Mouse (Mus musculus): ENCODE measurements around the gene Akirin1. TPM values are rescaled to one million over a fixed set of nuclear protein-coding genes. Genes with fewer than 3 reads are reported as not detected.

The Akirin1 gene
- 79.8 and 82.1 TPM in 2 replicates for polyA plus RNA-seq (2015; fragmentation: Nextera tagmentation; extraction: Ambion mirVana)

DNA sequence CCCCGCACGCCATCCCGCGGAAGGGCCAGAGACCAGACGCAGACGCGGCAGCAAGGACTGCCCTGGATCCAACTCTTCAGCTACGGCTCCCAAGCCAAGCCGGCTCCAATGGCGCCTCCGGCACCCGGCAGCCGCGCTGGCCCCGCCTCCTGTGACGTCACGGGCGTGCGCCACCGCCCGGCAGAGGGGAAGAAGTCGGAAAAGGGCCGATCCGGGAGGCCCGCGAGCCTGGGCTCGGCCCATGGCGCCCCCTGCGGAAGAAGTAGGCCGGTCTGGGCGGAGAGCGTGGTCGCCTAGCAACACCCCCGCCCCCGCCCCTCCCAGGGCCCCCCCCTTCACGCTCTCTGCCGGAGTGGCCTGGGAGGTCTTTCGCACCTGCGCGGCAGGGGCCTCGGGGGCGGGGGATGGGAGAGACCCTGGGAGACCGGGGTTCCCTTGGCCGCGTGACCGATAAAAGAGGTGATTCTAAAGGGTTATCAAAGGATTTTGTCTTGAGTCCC, at the start of gene Akirin1:
TSS of gene Akirin1 (minus strand) at position 194 of the 500 bp plus-strand sequence.
- peak within 1 kb of the TSS; percentile 89 for H3K9ac ChIP-seq
- H3K4me2 ChIP-seq: peak within 1 kb of the TSS; percentile 68
- H3K4me1 ChIP-seq (replicated peaks): peaks cover 35% of the 10 kb centered on the region
- peak; percentile 98 for ATAC-seq (ENCODE audit: low FRiP score, low read depth)
- 0% methylated on average over 44 of the region's 46 CpGs for WGBS
- H3K4me3 ChIP-seq: peak within 1 kb of the TSS; percentile 88
- H3K27ac ChIP-seq (replicated peaks): peak within 1 kb of the TSS; percentile 95
- H3K27me3 ChIP-seq: no peaks in the 10 kb centered on the region
- H3K36me3 ChIP-seq: no peaks in the 10 kb centered on the region
- no peaks in the 10 kb centered on the region for H3K9me3 ChIP-seq

DNA sequence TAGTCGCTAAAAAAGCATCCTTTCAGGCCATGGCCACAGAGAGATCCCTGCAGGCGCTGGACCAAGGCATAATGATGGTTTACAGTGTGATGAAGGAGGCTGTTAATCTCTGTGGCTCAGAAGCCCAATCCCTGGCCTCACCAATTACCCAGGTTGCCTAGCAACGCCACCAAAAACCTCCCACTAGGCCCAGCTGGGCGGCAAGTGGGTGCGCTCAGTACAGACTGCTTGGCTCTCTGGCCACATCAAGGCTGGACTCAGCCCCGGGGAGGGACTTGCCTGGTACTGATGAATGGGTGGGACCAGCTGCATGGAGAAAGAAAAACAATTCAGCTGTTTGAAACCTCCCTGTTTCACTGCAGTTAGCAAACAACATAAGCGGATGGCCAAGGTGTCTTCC, 47.7 kb upstream of the Akirin1 start:
- no peaks in the 10 kb centered on the region for H3K36me3 ChIP-seq
- no peak overlapping the region for H3K9ac ChIP-seq
- H3K27me3 ChIP-seq: no peaks in the 10 kb centered on the region
- 0 out of 2 replicates have a peak overlapping the region, but pooled peaks have one; percentile 15 for H3K27ac ChIP-seq (replicated peaks)
- H3K4me2 ChIP-seq: no peak overlapping the region
- ATAC-seq (ENCODE audit: low FRiP score, low read depth): peak; percentile 68
- H3K4me3 ChIP-seq: no peak overlapping the region
- peaks cover 5% of the 10 kb centered on the region for H3K4me1 ChIP-seq (replicated peaks)
- 36% methylated on average over 7 of the region's 7 CpGs for WGBS
- H3K9me3 ChIP-seq: no peaks in the 10 kb centered on the region

DNA sequence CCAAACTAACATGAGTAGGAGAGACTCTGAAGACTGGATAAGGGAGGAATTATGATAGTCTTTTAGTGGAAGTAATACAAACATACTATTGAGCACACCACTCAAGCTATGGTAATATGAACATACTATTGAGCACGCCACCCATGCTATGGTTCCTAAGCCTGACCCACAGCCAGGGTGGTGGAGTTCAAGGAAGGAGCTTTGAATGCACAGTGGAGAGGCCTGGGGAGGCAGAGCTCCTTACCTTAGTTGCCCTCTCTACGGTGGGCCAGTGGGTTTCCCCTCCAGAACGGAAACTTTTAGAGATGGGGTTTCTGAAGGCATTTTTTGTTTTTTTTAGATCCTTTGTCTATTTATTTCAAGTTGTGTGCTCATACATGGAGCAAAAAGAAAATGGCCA, 47.3 kb upstream of the Akirin1 start:
- peaks cover 5% of the 10 kb centered on the region for H3K4me1 ChIP-seq (replicated peaks)
- ATAC-seq (ENCODE audit: low FRiP score, low read depth): no peak
- H3K27me3 ChIP-seq: no peaks in the 10 kb centered on the region
- H3K4me3 ChIP-seq: no peak overlapping the region
- H3K36me3 ChIP-seq: no peaks in the 10 kb centered on the region
- H3K4me2 ChIP-seq: no peak overlapping the region
- H3K9ac ChIP-seq: no peak overlapping the region
- WGBS: 81% methylated on average over 3 of the region's 3 CpGs
- no peak overlapping the region for H3K27ac ChIP-seq (replicated peaks)
- H3K9me3 ChIP-seq: no peaks in the 10 kb centered on the region

DNA sequence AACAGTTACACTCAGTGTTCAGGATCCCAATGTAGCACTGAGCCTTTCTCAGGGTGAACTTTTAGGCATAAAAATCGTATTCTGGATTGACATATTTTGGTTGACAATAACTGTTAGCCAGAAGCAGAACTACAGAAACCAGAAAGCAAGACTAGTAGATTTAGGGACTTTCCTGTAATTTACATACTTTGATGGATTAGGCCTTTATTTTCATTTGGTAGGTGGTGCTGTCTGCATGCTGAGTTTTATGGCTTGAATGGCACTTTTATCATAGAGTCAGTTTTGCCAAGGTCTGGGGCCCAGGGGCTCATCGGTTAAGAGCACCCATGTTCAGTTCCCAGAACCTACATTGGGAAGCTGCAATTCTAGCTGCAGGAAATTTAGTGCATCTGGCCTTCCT, 44.9 kb upstream of the Akirin1 start:
- no peak overlapping the region for H3K4me2 ChIP-seq
- 80% methylated on average over 2 of the region's 2 CpGs for WGBS
- H3K4me3 ChIP-seq: no peak overlapping the region
- no peaks in the 10 kb centered on the region for H3K9me3 ChIP-seq
- H3K27me3 ChIP-seq: no peaks in the 10 kb centered on the region
- peaks cover 5% of the 10 kb centered on the region for H3K4me1 ChIP-seq (replicated peaks)
- H3K9ac ChIP-seq: no peak overlapping the region
- H3K27ac ChIP-seq (replicated peaks): no peak overlapping the region
- ATAC-seq (ENCODE audit: low FRiP score, low read depth): no peak
- no peaks in the 10 kb centered on the region for H3K36me3 ChIP-seq

DNA sequence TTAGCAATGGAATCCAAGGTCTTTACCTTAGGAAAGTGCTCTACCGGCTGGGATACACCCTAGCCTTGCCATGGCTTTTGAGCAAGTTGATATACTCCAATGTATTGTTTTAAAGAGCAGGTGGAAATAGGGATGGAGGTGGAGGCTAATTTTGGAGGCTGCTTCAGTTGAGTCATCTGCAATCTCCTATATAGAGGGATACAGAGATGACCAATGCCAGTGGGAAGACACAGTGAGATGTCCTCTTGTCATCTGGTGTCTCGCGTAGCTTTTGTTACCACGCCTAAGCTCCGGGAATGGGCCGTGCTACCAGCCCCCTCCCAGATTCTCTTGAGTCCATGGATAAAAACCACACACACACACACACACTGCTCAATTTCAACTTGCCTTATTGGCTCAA, 43.0 kb upstream of the Akirin1 start:
- H3K27ac ChIP-seq (replicated peaks): no peak overlapping the region
- H3K4me1 ChIP-seq (replicated peaks): peaks cover 5% of the 10 kb centered on the region
- ATAC-seq (ENCODE audit: low FRiP score, low read depth): no peak
- H3K4me3 ChIP-seq: no peak overlapping the region
- no peak overlapping the region for H3K9ac ChIP-seq
- no peaks in the 10 kb centered on the region for H3K9me3 ChIP-seq
- no peak overlapping the region for H3K4me2 ChIP-seq
- H3K27me3 ChIP-seq: no peaks in the 10 kb centered on the region
- 93% methylated on average over 6 of the region's 6 CpGs for WGBS
- H3K36me3 ChIP-seq: no peaks in the 10 kb centered on the region

DNA sequence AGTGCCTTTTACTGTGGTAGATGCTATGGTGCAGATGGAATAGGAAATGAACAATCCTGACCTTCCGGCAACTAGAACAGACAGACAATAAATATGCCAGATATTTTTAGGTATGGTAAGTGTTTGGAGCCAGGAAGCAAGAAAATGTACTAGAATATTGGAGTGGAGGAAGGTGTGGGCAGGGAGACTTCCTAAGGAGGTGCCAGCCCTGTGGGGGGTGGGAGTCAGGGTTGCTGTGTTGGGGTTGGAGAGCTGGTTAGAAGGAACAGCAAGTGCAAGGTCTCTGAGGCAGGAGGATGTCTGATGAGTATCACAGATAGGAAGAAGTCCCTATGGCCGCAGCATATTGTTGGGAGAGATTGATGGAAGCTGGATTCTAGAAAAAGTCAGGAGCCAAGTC, 42.5 kb upstream of the Akirin1 start:
- no peak overlapping the region for H3K9ac ChIP-seq
- ATAC-seq (ENCODE audit: low FRiP score, low read depth): no peak
- no peaks in the 10 kb centered on the region for H3K27me3 ChIP-seq
- H3K9me3 ChIP-seq: no peaks in the 10 kb centered on the region
- H3K36me3 ChIP-seq: no peaks in the 10 kb centered on the region
- H3K4me1 ChIP-seq (replicated peaks): peaks cover 2% of the 10 kb centered on the region
- no peak overlapping the region for H3K4me2 ChIP-seq
- H3K27ac ChIP-seq (replicated peaks): no peak overlapping the region
- no peak overlapping the region for H3K4me3 ChIP-seq
- WGBS: 92% methylated on average over 2 of the region's 2 CpGs

DNA sequence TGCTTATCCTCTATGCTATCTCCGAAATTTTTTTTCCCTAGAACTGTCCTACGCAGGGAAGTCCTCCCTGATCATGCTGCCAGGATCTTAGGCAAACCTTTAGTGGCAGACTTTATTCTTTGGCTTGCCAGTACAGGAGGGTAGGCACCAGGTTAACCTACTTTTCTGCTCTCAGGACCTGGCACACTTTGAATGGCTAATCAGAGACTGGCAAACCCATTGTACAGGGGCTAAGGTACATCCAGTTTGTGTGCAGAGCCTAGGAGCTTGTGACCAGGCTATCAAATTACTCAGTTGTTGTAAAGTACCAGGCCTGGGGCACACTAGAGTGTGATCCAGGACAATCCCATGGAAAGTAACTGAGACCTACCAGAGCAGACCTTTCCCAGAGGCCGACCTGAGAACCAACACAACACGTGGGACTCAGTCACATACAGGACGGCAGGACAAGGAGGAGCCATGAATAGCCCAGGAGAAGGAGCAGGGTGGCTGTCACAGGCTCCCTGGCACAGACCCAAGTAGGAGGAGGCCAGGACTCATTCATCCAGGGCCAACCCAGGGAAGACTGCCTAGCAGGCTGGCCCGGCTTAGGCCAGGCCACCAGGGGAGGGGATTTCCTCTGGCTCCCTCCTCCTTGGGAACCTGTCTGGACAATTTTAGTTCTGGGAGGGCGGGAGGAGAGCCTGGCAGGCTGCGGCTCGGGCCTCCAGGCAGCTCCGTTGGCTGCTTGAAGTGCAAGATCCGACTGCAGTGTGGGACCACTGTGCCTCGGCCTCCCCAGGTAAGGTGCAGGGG, 37.2 kb upstream of the Akirin1 start, which contains the start of gene Rhbdl2:
TSS of gene Rhbdl2 (plus strand) at position 684 of the 795 bp plus-strand sequence.
- Histone ChIP-seq H3K4me2 (peak within 1 kb of the TSS; percentile 23; the same call in 1 of the 2 replicates), H3K9ac (no peak within 1 kb of the TSS), H3K27ac (replicated peaks) (no peak within 1 kb of the TSS), H3K36me3 (no peaks in the 10 kb centered on the region), H3K27me3 (no peaks in the 10 kb centered on the region), H3K9me3 (no peaks in the 10 kb centered on the region), H3K4me3 (no peak within 1 kb of the TSS), H3K4me1 (replicated peaks) (peaks cover 4% of the 10 kb centered on the region; the same call in 1 of the 2 replicates)
- ATAC-seq (ENCODE audit: low FRiP score, low read depth): peak; percentile 80; the same call in 1 of the 2 replicates
- 39% methylated on average over 12 of the region's 12 CpGs for WGBS

DNA sequence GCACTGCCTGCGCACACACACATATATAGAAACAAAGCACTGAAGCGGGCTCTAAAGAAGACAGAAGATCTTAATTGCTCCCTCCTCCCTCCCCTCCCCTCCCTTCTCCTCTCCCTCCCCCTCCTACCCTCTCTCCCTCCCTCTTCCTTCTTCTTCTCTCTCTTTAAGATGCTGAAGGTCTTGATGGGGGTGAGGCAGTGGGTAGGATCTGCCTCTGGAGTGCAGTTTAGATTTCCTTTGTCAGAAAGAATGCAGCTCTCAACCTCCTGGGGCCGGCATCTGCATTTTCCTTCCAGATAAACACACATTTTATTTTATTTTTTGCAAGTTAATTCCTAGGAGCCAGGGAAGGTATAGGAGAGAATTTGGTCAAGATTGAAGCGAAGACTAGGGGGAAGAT, 18.1 kb upstream of the Akirin1 start:
- Histone ChIP-seq H3K27ac (replicated peaks) (no peak overlapping the region), H3K4me1 (replicated peaks) (no peaks in the 10 kb centered on the region), H3K4me3 (no peak overlapping the region), H3K9ac (no peak overlapping the region), H3K27me3 (no peaks in the 10 kb centered on the region), H3K4me2 (no peak overlapping the region), H3K9me3 (no peaks in the 10 kb centered on the region), H3K36me3 (no peaks in the 10 kb centered on the region)
- WGBS: 68% methylated on average over 4 of the region's 4 CpGs
- ATAC-seq (ENCODE audit: low FRiP score, low read depth): no peak

DNA sequence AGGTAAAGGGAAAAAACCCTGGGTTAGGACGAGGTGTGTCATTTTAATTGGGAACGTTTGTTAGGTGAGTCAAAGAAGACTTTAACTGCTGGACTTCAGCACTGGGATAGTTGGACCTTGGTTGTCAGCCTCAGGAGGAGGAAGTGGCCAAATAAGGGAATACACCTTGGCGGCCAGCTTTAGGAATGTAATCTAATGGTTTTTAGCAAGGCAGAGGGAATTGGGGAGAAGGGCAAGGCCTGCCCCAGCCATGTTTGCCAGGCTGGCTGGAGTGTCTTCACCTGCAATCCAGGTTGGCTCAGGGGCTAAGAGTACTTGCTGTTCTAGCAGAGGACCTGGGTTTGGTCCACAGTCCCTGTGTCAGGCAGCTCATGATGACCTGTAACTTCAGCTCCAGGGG, 17.7 kb upstream of the Akirin1 start:
- ATAC-seq (ENCODE audit: low FRiP score, low read depth): no peak
- Histone ChIP-seq H3K36me3 (no peaks in the 10 kb centered on the region), H3K9ac (no peak overlapping the region), H3K4me2 (no peak overlapping the region), H3K4me3 (no peak overlapping the region), H3K4me1 (replicated peaks) (no peaks in the 10 kb centered on the region), H3K27me3 (no peaks in the 10 kb centered on the region), H3K9me3 (no peaks in the 10 kb centered on the region), H3K27ac (replicated peaks) (no peak overlapping the region)
- WGBS: 86% methylated on average over 3 of the region's 3 CpGs

DNA sequence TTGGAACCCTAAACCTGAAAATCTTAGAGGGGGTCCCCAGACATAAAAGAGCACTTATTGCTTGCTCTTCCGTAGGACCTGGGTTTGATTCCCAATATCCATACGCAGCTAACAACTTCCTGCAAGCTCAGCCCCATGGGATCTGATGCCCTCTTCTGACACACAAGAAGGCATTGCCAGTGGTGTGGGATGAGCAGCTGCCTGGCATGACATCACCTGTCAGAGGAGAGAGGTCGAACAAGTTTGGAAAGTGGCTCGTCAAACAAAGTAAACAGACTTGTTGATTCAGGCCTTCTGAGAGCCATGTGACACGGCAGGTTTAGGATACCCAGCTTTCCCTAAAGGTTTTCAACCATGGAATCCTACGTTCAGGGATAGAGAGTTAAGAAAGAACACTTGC, 14.9 kb upstream of the Akirin1 start:
- Histone ChIP-seq H3K27me3 (no peaks in the 10 kb centered on the region), H3K9me3 (no peaks in the 10 kb centered on the region), H3K4me1 (replicated peaks) (no peaks in the 10 kb centered on the region), H3K36me3 (no peaks in the 10 kb centered on the region), H3K9ac (no peak overlapping the region), H3K4me3 (no peak overlapping the region), H3K27ac (replicated peaks) (no peak overlapping the region), H3K4me2 (no peak overlapping the region)
- no peak for ATAC-seq (ENCODE audit: low FRiP score, low read depth)
- WGBS: 79% methylated on average over 6 of the region's 6 CpGs

DNA sequence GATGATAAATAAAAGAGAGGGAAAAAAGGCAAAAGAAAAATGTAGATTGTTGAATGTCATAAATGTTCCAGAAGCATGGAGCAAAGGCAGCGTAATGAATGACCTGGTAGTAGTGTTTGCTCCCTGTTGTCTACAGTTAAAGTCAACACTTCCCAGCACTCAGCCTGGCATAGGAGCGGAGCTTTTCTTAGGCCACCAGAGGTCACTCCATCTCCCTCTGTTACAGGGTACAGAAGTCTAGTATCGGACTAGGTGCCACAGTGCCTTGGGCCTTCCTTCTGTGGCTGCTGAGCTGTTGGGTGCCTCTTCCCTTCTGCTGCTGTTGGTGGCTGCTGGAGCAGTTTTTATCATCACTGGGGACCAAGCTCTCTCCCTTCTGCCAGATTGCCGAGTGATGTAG, 8.2 kb upstream of the Akirin1 start:
- Histone ChIP-seq H3K9ac (no peak overlapping the region), H3K9me3 (no peaks in the 10 kb centered on the region), H3K4me3 (no peak overlapping the region), H3K27me3 (no peaks in the 10 kb centered on the region), H3K4me1 (replicated peaks) (no peaks in the 10 kb centered on the region), H3K4me2 (no peak overlapping the region), H3K27ac (replicated peaks) (no peak overlapping the region), H3K36me3 (no peaks in the 10 kb centered on the region)
- no peak for ATAC-seq (ENCODE audit: low FRiP score, low read depth)
- 61% methylated on average over 4 of the region's 4 CpGs for WGBS

DNA sequence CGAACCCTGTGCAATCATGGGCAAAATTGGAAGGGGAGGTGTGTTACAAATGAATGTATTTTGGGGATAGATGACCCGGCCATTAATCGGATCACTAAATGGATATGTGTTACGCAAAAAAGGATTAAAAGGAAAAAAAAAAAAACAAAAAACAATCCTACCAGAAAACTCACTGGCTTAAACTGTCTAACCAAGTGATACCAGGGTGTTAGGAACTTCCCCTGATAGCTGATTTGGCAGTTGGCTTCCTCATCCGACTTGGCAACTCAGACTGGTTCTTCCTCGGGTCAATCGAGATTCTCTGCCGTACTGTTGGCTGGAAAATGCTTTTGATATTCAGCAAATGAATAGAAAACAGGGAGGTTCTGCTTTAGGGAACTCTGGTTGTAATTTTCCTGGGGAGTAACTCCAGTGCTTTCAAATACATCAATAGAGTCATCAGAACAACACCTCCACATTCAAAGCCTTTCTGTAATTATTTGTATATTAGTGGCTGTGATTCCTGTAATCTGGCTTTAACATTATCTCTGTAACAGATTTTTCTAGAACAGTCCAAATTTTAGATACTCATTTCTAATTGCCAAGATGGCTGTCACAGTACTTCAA, 665 bp upstream of the Akirin1 start:
- Histone ChIP-seq H3K36me3 (no peaks in the 10 kb centered on the region), H3K27me3 (no peaks in the 10 kb centered on the region), H3K4me1 (replicated peaks) (peaks cover 35% of the 10 kb centered on the region), H3K9me3 (no peaks in the 10 kb centered on the region), H3K4me3 (peak overlapping the region; percentile 88), H3K27ac (replicated peaks) (peak overlapping the region; percentile 76), H3K9ac (peak overlapping the region; percentile 39), H3K4me2 (peak overlapping the region; percentile 68)
- no peak for ATAC-seq (ENCODE audit: low FRiP score, low read depth)
- 0% methylated on average over 8 of the region's 8 CpGs for WGBS

All from hindbrain, embryonic 15.5 days (tissue).